Mouse (Mus musculus): ENCODE data around the gene Trub2. TPM values are rescaled to one million over a fixed set of nuclear protein-coding genes. Genes with fewer than 3 reads are reported as not detected.

The Trub2 gene
- total RNA-seq, 1 experiment from 2014 or later = 31.3 TPM

Other genes with a start within 250 kb of the Trub2 start
- gene Rapgef1, start 168.8 kb downstream of the Trub2 start, total RNA-seq (2017) = 30.3 and 32.4 TPM in 2 replicates
- gene Gm13420, start 36.8 kb downstream of the Trub2 start, total RNA-seq (2017) = not detected in 2 replicates
- gene Gm13547, start 29.2 kb downstream of the Trub2 start, total RNA-seq (2017) = not detected in 2 replicates
- 3.6 and 5.3 TPM in 2 replicates for gene Coq4, start 1.0 kb downstream of the Trub2 start, total RNA-seq (2017)
- 6.4 and 8.6 TPM in 2 replicates for gene Slc27a4, start 14.1 kb upstream of the Trub2 start, total RNA-seq (2017)
- gene Urm1, start 31.6 kb upstream of the Trub2 start, total RNA-seq (2017) = 14.9 and 16.8 TPM in 2 replicates
- gene Cercam, start 80.7 kb upstream of the Trub2 start, total RNA-seq (2017) = 6.1 and 7.7 TPM in 2 replicates
- 82.9 and 92.5 TPM in 2 replicates for gene Odf2, start 100.7 kb upstream of the Trub2 start, total RNA-seq (2017)
- gene Gle1, start 146.9 kb upstream of the Trub2 start, total RNA-seq (2017) = 71.4 and 79.7 TPM in 2 replicates
- gene Sptan1, start 177.1 kb upstream of the Trub2 start, total RNA-seq (2017) = 135 and 155 TPM in 2 replicates

Data from hematopoietic stem cell, adult 5-6 weeks (primary cell).